Mouse (Mus musculus) CD4-positive, CD25-positive, alpha-beta regulatory T cell, adult 4 months (primary cell): ENCODE results near the gene Tshz2. TPM values are rescaled to one million over a fixed set of nuclear protein-coding genes. Genes with fewer than 3 reads are reported as not detected.

Experiments used
- ATAC-seq: one replicate; pipeline ENCODE4 v1.8.0; 2017
- polyA plus RNA-seq, 2 experiments: library from polyadenylated mRNA; unstranded; fragments of 100-300 nt; shearing (Covaris generic); gene quantifications; one replicate each; pipeline ENCODE4 v1.2.1; 2017

Tshz2 gene
- polyA plus RNA-seq, 2 experiments from 2014 or later: 0.83 TPM; not detected in 1

DNA sequence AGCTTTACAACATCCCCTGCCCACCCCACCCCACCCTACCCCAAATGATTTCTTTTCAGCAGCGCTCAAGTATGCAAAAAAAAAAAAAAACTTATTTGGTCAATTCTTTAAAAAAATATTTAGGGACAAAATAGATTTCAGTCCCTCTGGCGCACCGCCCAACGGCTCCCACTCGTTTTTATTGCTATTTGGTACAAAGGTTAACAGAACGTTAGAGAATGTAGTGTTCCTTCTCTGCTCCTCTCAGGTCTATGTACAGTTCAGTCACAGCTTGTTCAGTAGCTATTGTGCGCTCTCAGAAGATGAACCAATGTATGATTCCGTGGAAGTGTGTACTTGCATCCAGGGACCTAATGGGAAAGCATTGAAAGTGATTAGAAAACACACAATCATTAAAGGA is 477.5 kb downstream of the Tshz2 start:
- ATAC-seq: no peak

- peak; percentile 85 for ATAC-seq
These were observed 484.0 kb downstream of the Tshz2 start for GRCm38 (mm10) chr2:170116704-170117281.

DNA sequence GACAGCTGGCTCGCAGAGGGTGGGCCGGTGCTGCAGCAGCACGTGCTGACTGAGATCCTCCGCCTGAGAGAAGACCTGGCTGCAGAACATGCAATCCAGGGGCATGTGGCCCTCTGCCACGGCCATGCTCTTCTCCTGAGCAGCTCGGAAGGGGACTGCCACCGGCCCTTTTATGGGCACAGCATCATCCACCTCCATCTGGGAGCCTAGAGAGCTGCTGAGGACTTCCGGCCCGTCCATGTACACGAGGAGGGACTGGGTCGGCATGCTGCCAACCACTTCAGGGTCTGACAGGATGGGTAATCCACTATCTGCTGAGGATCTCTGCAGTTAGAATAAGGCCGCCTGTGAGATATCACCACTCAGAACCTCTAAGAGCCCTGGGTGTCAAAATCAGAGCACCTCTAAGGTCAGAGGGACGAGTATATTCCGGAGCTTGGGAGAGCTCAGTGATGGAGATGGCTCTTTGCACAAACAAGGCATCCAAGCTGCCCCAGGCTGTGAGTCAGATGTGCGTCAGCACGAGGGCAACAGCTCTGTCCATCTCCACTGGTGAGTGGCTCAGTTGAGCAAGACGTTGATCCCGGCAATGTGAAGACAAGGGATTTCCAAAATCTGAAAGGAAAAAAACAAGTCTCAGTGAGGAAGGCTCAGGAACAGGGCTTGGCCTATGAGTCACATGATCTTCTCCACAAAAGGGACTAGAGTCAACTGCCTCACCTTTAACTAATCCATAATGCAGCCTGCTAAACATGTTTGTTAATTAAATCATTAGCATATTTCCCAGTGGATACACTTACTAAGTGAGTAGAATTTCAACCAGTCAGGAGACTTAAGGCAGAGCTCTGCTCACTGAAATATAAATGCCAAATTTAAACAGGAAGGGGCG is 487.6 kb downstream of the Tshz2 start:
- no peak for ATAC-seq

Other genes starting within 250 kb of the Tshz2 start
- gene Gm11011, start 45.3 kb upstream of the Tshz2 start, polyA plus RNA-seq: not detected